Mouse (Mus musculus) adrenal gland, adult 18-20 months (tissue): ENCODE measurements around the gene Arhgap18. TPM values are rescaled to one million over a fixed set of nuclear protein-coding genes. Genes with fewer than 3 reads are reported as not detected.

Experiments used
- DNase-seq, 2 experiments: peaks; one replicate each; pipeline ENCODE4 v3.0.0; 2021 to 2022; ENCODE audit warnings: low spot score in 2 of 2
- total RNA-seq, 2 experiments: library from RNA; stranded (reverse); gene quantifications; 1 replicate in 1 of 2; 2 replicates in 1 of 2; pipeline ENCODE4 v1.2.3; 2021

The Arhgap18 gene
- total RNA-seq, 2 experiments from 2014 or later, result 20.1 to 25.8 TPM

- DNase-seq, result no peak
Observed at GRCm38 (mm10) chr10:26774266-26774665, 21.0 kb downstream of the Arhgap18 start.

- DNase-seq, result no peak
Observed at GRCm38 (mm10) chr10:26776443-26776842, 23.2 kb downstream of the Arhgap18 start.

- no peak for DNase-seq
Observed at GRCm38 (mm10) chr10:26780581-26780980, 27.4 kb downstream of the Arhgap18 start.

- DNase-seq, result no peak
Observed at GRCm38 (mm10) chr10:26789680-26790079, 36.5 kb downstream of the Arhgap18 start.

GRCm38 (mm10) chr10:26791810-26792209, 38.6 kb downstream of the Arhgap18 start:
- DNase-seq, result no peak

- DNase-seq, result no peak
Observed at GRCm38 (mm10) chr10:26793013-26793412, 39.8 kb downstream of the Arhgap18 start.

- no peak for DNase-seq
Observed at GRCm38 (mm10) chr10:26796432-26797286, 43.4 kb downstream of the Arhgap18 start.

- no peak for DNase-seq
Observed at GRCm38 (mm10) chr10:26797287-26797672, 44.1 kb downstream of the Arhgap18 start.

- DNase-seq, result no peak
Observed at GRCm38 (mm10) chr10:26798752-26799411, 45.7 kb downstream of the Arhgap18 start.

GRCm38 (mm10) chr10:26799562-26800051, 46.4 kb downstream of the Arhgap18 start:
- DNase-seq, result peak; percentile 35 to 56

GRCm38 (mm10) chr10:26804351-26804983, 51.2 kb downstream of the Arhgap18 start:
- DNase-seq, result no peak

- no peak for DNase-seq
Observed at GRCm38 (mm10) chr10:26805007-26805406, 51.8 kb downstream of the Arhgap18 start.

GRCm38 (mm10) chr10:26806092-26806491, 52.9 kb downstream of the Arhgap18 start:
- DNase-seq, result no peak

- no peak for DNase-seq
Observed at GRCm38 (mm10) chr10:26810059-26810458, 56.8 kb downstream of the Arhgap18 start.

GRCm38 (mm10) chr10:26810810-26811209, 57.6 kb downstream of the Arhgap18 start:
- no peak for DNase-seq

GRCm38 (mm10) chr10:26811342-26811741, 58.1 kb downstream of the Arhgap18 start:
- DNase-seq, result no peak

- no peak for DNase-seq
Observed at GRCm38 (mm10) chr10:26815646-26816045, 62.4 kb downstream of the Arhgap18 start.

- no peak for DNase-seq
Observed at GRCm38 (mm10) chr10:26820326-26820725, 67.1 kb downstream of the Arhgap18 start.

GRCm38 (mm10) chr10:26820936-26821335, 67.7 kb downstream of the Arhgap18 start:
- DNase-seq, result no peak

GRCm38 (mm10) chr10:26823997-26824396, 70.8 kb downstream of the Arhgap18 start:
- no peak for DNase-seq

GRCm38 (mm10) chr10:26825246-26825889, 72.1 kb downstream of the Arhgap18 start:
- DNase-seq, result no peak
